Mouse (Mus musculus): ENCODE measurements around the gene Acvrl1.

DNA sequence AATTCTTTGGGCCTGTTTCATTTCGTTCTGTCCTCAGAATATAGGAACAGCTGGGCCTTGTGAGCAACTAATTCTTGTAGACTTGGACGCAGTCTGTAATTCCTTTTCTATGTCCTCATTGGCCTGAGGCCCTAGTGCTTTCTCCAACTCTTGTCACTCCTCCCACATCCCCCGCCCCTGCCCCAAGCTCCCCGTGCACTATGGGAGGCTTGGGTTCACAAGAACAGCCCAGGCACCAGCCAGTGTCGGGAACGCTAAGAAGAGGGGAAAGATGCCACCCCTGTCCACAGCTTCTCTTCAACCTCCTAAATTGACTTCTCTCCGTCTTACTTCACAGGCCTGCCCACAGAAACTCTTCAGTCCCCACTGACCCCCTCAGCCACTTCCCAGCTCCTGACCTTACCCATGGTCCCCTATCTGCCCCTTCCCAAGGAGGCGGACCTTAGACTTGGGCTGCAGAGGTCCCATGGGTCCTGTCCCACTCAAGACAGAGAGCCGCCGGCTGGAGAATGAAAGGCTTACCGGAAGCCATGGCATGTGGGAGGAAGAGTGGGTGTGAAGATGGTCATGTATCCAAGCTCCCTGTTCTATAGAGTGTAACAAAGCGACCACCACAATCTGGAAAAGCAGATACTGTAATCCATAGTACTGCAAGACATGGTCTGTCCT is 1.3 kb upstream of the Acvrl1 start:
- no peak for TF ChIP-seq POLR2A (IDR thresholded peaks at IDR 0.05; ENCODE audit: low read depth, low read length)
- TF ChIP-seq CTCF (IDR thresholded peaks at IDR 0.05; ENCODE audit: extremely low read depth, insufficient read depth, insufficient read length, insufficient replicate concordance), result no peak

All from spleen, adult 2 months (tissue).